Mouse (Mus musculus): Measurements from ENCODE around the gene Rabl2.
A peak's percentile ranks its signal among the peaks of the same experiment; 100 is the strongest.

Gene Rabl2

GRCm38 (mm10) chr15:89591723-89592455 is at the start of gene Rabl2:
TSS of gene Rabl2 (minus strand) at chr15:89591923.
- peak; percentile 66 to 85 for DNase-seq (ENCODE audit: low spot score in 2 of 2)

- DNase-seq (ENCODE audit: low spot score in 2 of 2) = peak; percentile 42
Measured at GRCm38 (mm10) chr15:89623626-89623959, 31.9 kb upstream of the Rabl2 start.

- DNase-seq (ENCODE audit: low spot score in 2 of 2) = no peak
Measured at GRCm38 (mm10) chr15:89622959-89623625, 31.4 kb upstream of the Rabl2 start.

- DNase-seq (ENCODE audit: low spot score in 2 of 2) = no peak
Measured at GRCm38 (mm10) chr15:89622312-89622958, 30.7 kb upstream of the Rabl2 start.

- DNase-seq (ENCODE audit: low spot score in 2 of 2) = no peak
Measured at GRCm38 (mm10) chr15:89607888-89608287, 16.2 kb upstream of the Rabl2 start.

GRCm38 (mm10) chr15:89607480-89607879 is 15.8 kb upstream of the Rabl2 start:
- DNase-seq (ENCODE audit: low spot score in 2 of 2) = no peak

- DNase-seq (ENCODE audit: low spot score in 2 of 2) = no peak
Measured at GRCm38 (mm10) chr15:89605822-89606570, 14.3 kb upstream of the Rabl2 start.

GRCm38 (mm10) chr15:89592548-89592947 is 825 bp upstream of the Rabl2 start:
- DNase-seq (ENCODE audit: low spot score in 2 of 2) = no peak

GRCm38 (mm10) chr15:89591317-89591716 is 406 bp downstream of the Rabl2 start:
- peak in 1 of 2 experiments; percentile 2 for DNase-seq (ENCODE audit: low spot score in 2 of 2)

GRCm38 (mm10) chr15:89589146-89589545 is 2.6 kb downstream of the Rabl2 start:
- no peak for DNase-seq (ENCODE audit: low spot score in 2 of 2)

GRCm38 (mm10) chr15:89585631-89586030 is 6.1 kb downstream of the Rabl2 start:
- no peak for DNase-seq (ENCODE audit: low spot score in 2 of 2)

GRCm38 (mm10) chr15:89585101-89585500 is 6.6 kb downstream of the Rabl2 start:
- DNase-seq (ENCODE audit: low spot score in 2 of 2) = no peak

GRCm38 (mm10) chr15:89582494-89582893 is 9.2 kb downstream of the Rabl2 start:
- no peak for DNase-seq (ENCODE audit: low spot score in 2 of 2)

- no peak for DNase-seq (ENCODE audit: low spot score in 2 of 2)
Measured at GRCm38 (mm10) chr15:89572147-89572546, 19.6 kb downstream of the Rabl2 start.

- no peak for DNase-seq (ENCODE audit: low spot score in 2 of 2)
Measured at GRCm38 (mm10) chr15:89568114-89568513, 23.6 kb downstream of the Rabl2 start, which contains the start of gene Acr. TSS of gene Acr (plus strand) at chr15:89568326.

- no peak for DNase-seq (ENCODE audit: low spot score in 2 of 2)
Measured at GRCm38 (mm10) chr15:89559202-89559731, 32.5 kb downstream of the Rabl2 start.

GRCm38 (mm10) chr15:89557996-89558390 is 33.7 kb downstream of the Rabl2 start:
- DNase-seq (ENCODE audit: low spot score in 2 of 2) = no peak

- DNase-seq (ENCODE audit: low spot score in 2 of 2) = peak; percentile 37 to 63
Measured at GRCm38 (mm10) chr15:89557179-89557995, 34.3 kb downstream of the Rabl2 start.

- no peak for DNase-seq (ENCODE audit: low spot score in 2 of 2)
Measured at GRCm38 (mm10) chr15:89556401-89557178, 35.1 kb downstream of the Rabl2 start.

- DNase-seq (ENCODE audit: low spot score in 2 of 2) = no peak
Measured at GRCm38 (mm10) chr15:89555591-89555990, 36.1 kb downstream of the Rabl2 start.
